Mouse (Mus musculus) kidney, postnatal 0 days (tissue): ENCODE results near the gene Dse. TPM values are rescaled to one million over a fixed set of nuclear protein-coding genes. Genes with fewer than 3 reads are reported as not detected.

Source experiments
- ATAC-seq: fragments of 200-750 bp; cut with Nextera tagmentation; replicated peaks from 2 replicates; pipeline ENCODE4 v1.8.0; 2017; ENCODE audit warnings: low read depth, moderate number of reproducible peaks, moderate TSS enrichment, moderate library complexity; ENCODE audit not compliant: low FRiP score
- DNase-seq: peaks from one replicate; pipeline ENCODE4 v3.0.0-alpha.2; 2016; ENCODE audit warnings: low spot score
- H3K27ac ChIP-seq: fragments of 300-500 bp; sonication (generic); 2 replicates; pipeline ENCODE4 v1.5.1; 2014; ENCODE audit warnings: mild to moderate bottlenecking
- H3K27me3 ChIP-seq: fragments of 300-500 bp; sonication (generic); 2 replicates; pipeline ENCODE4 v1.6.1; 2014; ENCODE audit warnings: low read length, mixed read lengths; ENCODE audit not compliant: insufficient read depth
- H3K36me3 ChIP-seq: fragments of 300-500 bp; sonication (generic); 2 replicates; pipeline ENCODE4 v1.6.1; 2014; ENCODE audit warnings: low read length, mixed read lengths; ENCODE audit not compliant: insufficient read depth
- H3K4me1 ChIP-seq: fragments of 300-500 bp; sonication (generic); replicated peaks from 2 replicates; pipeline ENCODE4 v1.6.1; 2014; ENCODE audit warnings: antibody characterized with exemption, low read length, mixed read lengths; ENCODE audit not compliant: insufficient read depth
- H3K4me2 ChIP-seq: fragments of 300-500 bp; sonication (generic); 2 replicates; pipeline ENCODE4 v1.6.1; 2014; ENCODE audit warnings: mild to moderate bottlenecking, low read length, moderate library complexity, mixed read lengths
- H3K4me3 ChIP-seq: fragments of 300-500 bp; sonication (generic); replicated peaks from 2 replicates; pipeline ENCODE4 v1.5.1; 2014; ENCODE audit warnings: low read depth, low read length
- H3K9ac ChIP-seq: fragments of 300-500 bp; sonication (generic); 2 replicates; pipeline ENCODE4 v1.6.1; 2014; ENCODE audit warnings: low read depth, low read length
- H3K9me3 ChIP-seq: fragments of 300-500 bp; sonication (generic); replicated peaks from 2 replicates; pipeline ENCODE4 v1.6.1; 2016; ENCODE audit warnings: low read length, inconsistent platforms, mixed read lengths
- CTCF ChIP-seq: IDR thresholded peaks from 2 replicates; pipeline ENCODE4 v1.5.1; 2016; ENCODE audit warnings: antibody characterized with exemption, low read depth, mild to moderate bottlenecking, moderate library complexity
- WGBS: fragments of 180-500 bp; shearing (Covaris S2); extraction: QIAGEN DNeasy Blood & Tissue Kit; methylation state at CpG from one replicate; pipeline ENCODE4 v1.1.7; 2014; 5-methylcytosine and 5-hydroxymethylcytosine counted together
- polyA plus RNA-seq: library from polyadenylated mRNA; unstranded; fragments of >200 nt; fragmentation: Nextera tagmentation; extraction: Ambion mirVana; gene quantifications from 2 replicates; pipeline ENCODE4 v1.2.1, GENCODE M21; 2015

Gene Dse
- polyA plus RNA-seq, 1 experiment from 2014 or later = 17.4 TPM

DNA sequence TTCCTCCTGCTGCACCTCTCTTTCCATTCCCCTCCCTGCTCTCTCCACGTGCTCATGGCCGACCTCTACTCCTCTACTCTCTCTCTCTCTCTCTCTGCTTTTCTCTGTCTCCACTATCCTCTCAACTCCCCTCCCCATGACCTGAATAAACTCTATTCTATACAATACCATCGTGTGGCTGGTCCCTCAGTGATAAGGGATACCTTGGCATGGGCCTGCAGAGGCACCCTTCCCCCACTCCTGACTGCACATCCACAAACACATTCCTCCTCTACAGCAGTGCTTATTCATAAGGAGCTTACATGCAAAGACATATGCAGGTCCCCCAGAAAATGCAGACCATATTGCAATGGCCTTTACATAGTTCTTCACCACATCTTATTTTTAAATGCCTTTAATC is 16.1 kb upstream of the Dse start:
- ATAC-seq (no peak), DNase-seq (no peak)
- H3K4me1 ChIP-seq = no peaks in the 10 kb centered on the region
- no peaks in the 10 kb centered on the region for H3K36me3 ChIP-seq
- no peak overlapping the region for H3K4me3 ChIP-seq
- H3K9ac ChIP-seq = no peak overlapping the region
- H3K4me2 ChIP-seq = no peak overlapping the region
- no peaks in the 10 kb centered on the region for H3K9me3 ChIP-seq
- WGBS = 56% methylated on average over 3 of the region's 3 CpGs
- H3K27ac ChIP-seq = no peak overlapping the region
- TF ChIP-seq CTCF = no peak
- no peaks in the 10 kb centered on the region for H3K27me3 ChIP-seq

DNA sequence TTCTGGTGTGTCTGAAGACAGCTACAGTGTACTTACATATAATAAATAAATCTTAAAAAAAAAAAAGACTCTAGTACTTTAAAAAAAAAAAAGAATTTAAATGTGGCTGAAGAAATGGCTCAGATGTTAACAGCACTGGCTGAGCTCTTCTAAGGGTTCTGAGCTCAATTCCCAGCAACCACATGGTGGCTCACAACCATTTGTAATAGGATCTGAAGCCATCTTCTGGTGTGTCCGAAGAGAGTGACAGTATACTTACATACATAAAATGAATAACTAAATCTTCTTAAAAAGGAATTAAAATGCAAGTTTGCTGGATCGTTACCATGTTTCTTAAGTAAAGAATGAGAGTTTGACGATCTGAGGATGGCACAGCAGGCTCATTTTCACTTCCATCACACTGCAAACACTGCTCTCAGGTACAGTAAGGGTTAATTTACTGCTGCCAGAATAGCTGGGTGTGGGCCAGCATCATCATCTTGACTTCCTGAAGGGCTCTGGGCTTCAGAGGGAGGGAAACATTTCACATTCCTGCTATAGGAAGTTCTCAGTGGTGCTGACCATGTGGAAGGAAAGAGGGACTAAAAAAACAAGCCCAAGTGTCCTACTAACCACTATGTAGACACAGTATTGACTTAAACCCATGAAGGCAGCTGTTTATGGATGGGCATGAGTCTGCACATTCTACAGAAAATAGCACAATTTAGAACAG is 14.6 kb upstream of the Dse start:
- TF ChIP-seq CTCF = no peak
- H3K4me1 ChIP-seq = no peaks in the 10 kb centered on the region
- 47% methylated on average over 3 of the region's 3 CpGs for WGBS
- H3K27ac ChIP-seq = no peak overlapping the region
- no peaks in the 10 kb centered on the region for H3K36me3 ChIP-seq
- no peak for ATAC-seq
- peak; percentile 71 for DNase-seq
- no peak overlapping the region for H3K4me3 ChIP-seq
- no peak overlapping the region for H3K4me2 ChIP-seq
- no peaks in the 10 kb centered on the region for H3K27me3 ChIP-seq
- H3K9me3 ChIP-seq = no peaks in the 10 kb centered on the region
- H3K9ac ChIP-seq = no peak overlapping the region

DNA sequence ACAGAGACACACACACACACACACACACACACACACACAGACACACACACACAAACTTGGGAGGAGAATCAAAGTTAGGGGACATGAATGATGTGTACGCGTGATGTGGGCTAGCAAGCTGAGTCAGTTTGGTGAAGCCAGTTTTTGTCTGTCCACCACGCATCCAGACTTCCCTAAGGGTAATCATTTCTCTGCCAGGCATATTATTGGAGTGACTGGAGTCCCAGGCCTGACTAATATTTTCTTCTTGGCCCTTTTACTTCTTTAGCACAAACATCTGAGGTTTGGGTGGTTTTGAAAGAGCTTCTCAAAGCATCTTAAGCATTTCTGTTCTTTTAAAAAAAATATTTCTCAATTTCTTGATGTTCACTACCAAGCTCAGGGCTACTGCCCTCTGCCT is 10.7 kb upstream of the Dse start:
- no peaks in the 10 kb centered on the region for H3K27me3 ChIP-seq
- ATAC-seq (no peak), DNase-seq (no peak)
- H3K27ac ChIP-seq = no peak overlapping the region
- 93% methylated on average over 3 of the region's 3 CpGs for WGBS
- H3K36me3 ChIP-seq = no peaks in the 10 kb centered on the region
- no peak overlapping the region for H3K4me3 ChIP-seq
- H3K4me1 ChIP-seq = no peaks in the 10 kb centered on the region
- no peak overlapping the region for H3K4me2 ChIP-seq
- no peak for TF ChIP-seq CTCF
- no peak overlapping the region for H3K9ac ChIP-seq
- H3K9me3 ChIP-seq = no peaks in the 10 kb centered on the region

DNA sequence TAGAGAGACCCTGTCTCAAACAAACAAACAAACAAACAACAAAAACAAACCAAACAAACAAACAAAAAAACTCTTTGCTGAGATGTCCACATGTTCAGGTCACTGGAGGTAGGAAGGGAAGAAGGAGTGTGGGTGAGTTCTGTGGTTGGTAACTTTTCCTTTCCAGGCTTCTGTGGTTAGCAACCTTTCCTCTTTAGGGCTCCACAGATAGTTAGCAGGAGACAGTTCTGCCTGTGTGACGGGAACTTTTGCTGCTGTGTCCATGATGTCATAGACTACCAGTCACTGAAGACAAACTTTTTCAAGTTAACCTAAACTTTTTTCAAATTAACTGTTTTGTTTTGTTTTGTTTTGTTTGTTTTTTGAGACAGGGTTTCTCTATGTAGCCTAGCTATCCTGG is 8.2 kb upstream of the Dse start:
- H3K4me3 ChIP-seq = no peak overlapping the region
- H3K9ac ChIP-seq = no peak overlapping the region
- no peaks in the 10 kb centered on the region for H3K4me1 ChIP-seq
- WGBS = 82% methylated on average over 1 of the region's 1 CpGs
- H3K27ac ChIP-seq = no peak overlapping the region
- no peaks in the 10 kb centered on the region for H3K9me3 ChIP-seq
- H3K27me3 ChIP-seq = no peaks in the 10 kb centered on the region
- ATAC-seq = no peak
- H3K36me3 ChIP-seq = no peaks in the 10 kb centered on the region
- no peak for TF ChIP-seq CTCF
- DNase-seq = no peak
- no peak overlapping the region for H3K4me2 ChIP-seq

DNA sequence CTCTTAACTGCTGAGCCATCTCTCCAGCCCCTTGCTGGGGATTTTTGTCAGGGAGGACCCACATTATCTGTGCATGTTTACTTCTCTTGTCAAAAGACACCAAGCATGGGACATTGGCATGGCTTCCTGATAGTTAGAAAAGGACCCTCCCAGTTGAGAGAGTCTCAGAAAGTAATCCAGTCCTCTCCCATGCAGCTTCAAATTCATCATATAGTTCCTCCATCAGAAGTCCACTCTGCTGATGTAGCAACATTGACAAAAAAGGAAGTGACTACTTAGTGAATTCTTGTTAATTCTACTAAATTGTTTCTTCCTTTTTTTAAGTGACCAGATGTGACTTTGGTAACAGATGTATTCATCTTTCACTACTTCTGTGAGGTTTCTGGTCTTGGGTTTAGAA is 2.4 kb upstream of the Dse start:
- H3K9me3 ChIP-seq = no peaks in the 10 kb centered on the region
- no peak for ATAC-seq
- H3K27me3 ChIP-seq = no peaks in the 10 kb centered on the region
- no peak overlapping the region for H3K4me3 ChIP-seq
- no peak for TF ChIP-seq CTCF
- no peak overlapping the region for H3K9ac ChIP-seq
- no peak overlapping the region for H3K27ac ChIP-seq
- DNase-seq = no peak
- H3K4me2 ChIP-seq = no peak overlapping the region
- no peaks in the 10 kb centered on the region for H3K4me1 ChIP-seq
- no peaks in the 10 kb centered on the region for H3K36me3 ChIP-seq

DNA sequence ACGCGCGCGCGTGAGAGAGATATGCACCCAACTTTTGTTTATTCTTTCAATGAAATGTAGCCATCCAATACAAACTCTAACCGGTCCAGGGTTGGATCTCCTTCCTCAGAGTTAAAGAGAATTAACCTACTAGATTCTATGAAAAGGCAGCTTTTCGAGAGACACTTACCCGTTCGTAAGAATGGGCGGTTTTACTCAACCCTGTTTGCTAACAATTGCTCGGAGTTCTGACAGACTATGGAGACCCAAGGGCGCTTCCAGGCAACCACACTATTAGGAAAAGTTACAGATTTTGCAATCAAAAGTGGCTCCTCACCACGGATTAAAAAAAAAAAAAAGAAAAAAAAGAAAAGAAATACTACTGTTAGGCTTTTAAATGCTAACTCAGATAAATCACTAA is 516 bp upstream of the Dse start:
- DNase-seq (peak; percentile 21), ATAC-seq (no peak)
- H3K4me2 ChIP-seq = peak overlapping the region; percentile 82
- H3K27me3 ChIP-seq = no peaks in the 10 kb centered on the region
- H3K9me3 ChIP-seq = no peaks in the 10 kb centered on the region
- H3K36me3 ChIP-seq = no peaks in the 10 kb centered on the region
- H3K27ac ChIP-seq = peak overlapping the region; percentile 88
- H3K4me1 ChIP-seq = no peaks in the 10 kb centered on the region
- no peak for TF ChIP-seq CTCF
- H3K9ac ChIP-seq = peak overlapping the region; percentile 69; the same call in 1 of the 2 replicates
- H3K4me3 ChIP-seq = peak overlapping the region; percentile 62
- WGBS = 10% methylated on average over 13 of the region's 13 CpGs
